Mouse (Mus musculus) hematopoietic multipotent progenitor cell, adult 10-12 weeks (in vitro differentiated cells): Measurements from ENCODE around the gene Gm47996. TPM values are rescaled to one million over a fixed set of nuclear protein-coding genes. Genes with fewer than 3 reads are reported as not detected.

Experiments
- polyA plus RNA-seq: library from polyadenylated mRNA; stranded (reverse); fragments of >175 nt; gene quantifications from 2 replicates; pipeline ENCODE4 v1.2.3, GENCODE M21; 2012; ENCODE audit warnings: low replicate concordance

The Gm47996 gene
- polyA plus RNA-seq, result 0.25 TPM in 1 of 2 replicates, not detected in the other

GRCm38 (mm10) chr1:151209824-151210355 is at the start of gene Gm47996:
Gm47996 (plus strand) TSS chr1:151210131.

GRCm38 (mm10) chr1:151182266-151182665 is 27.7 kb upstream of the Gm47996 start, which contains the start of gene Gm47985:
Gm47985 (plus strand) TSS chr1:151182537.

GRCm38 (mm10) chr1:151192075-151192474 is 17.9 kb upstream of the Gm47996 start, which contains the start of gene Gm8947:
Gm8947 (plus strand) TSS chr1:151192376.

GRCm38 (mm10) chr1:151198120-151198519 is 11.8 kb upstream of the Gm47996 start, which contains the start of gene Gm47995:
Gm47995 (plus strand) TSS chr1:151198448.

GRCm38 (mm10) chr1:151203818-151204217 is 6.1 kb upstream of the Gm47996 start, which contains the start of gene 3110040M04Rik:
3110040M04Rik (plus strand) TSS chr1:151204121.

Other genes starting within 250 kb of the Gm47996 start
- gene Hmcn1, start 216.7 kb upstream of the Gm47996 start, polyA plus RNA-seq, result 0.02 and 0.06 TPM in 2 replicates
- gene Gm47985, start 27.6 kb upstream of the Gm47996 start, polyA plus RNA-seq, result 0.35 TPM in 1 of 2 replicates, not detected in the other
- gene Gm8947, start 17.8 kb upstream of the Gm47996 start, polyA plus RNA-seq, result 0.13 TPM in 1 of 2 replicates, not detected in the other
- gene Gm47995, start 11.7 kb upstream of the Gm47996 start, polyA plus RNA-seq, result 0.13 TPM in 1 of 2 replicates, not detected in the other
- not detected in 2 replicates for gene 3110040M04Rik, start 6.0 kb upstream of the Gm47996 start, polyA plus RNA-seq
- 65.3 and 97.5 TPM in 2 replicates for gene Ivns1abp, start 134.3 kb downstream of the Gm47996 start, polyA plus RNA-seq
- 0.29 and 2.4 TPM in 2 replicates for gene Swt1, start 218.3 kb downstream of the Gm47996 start, polyA plus RNA-seq
- 17.5 and 41.0 TPM in 2 replicates for gene Trmt1l, start 218.4 kb downstream of the Gm47996 start, polyA plus RNA-seq